ENCODE assay signal across 20 mouse cellular contexts in genomic region chr8:122898018-122898417, GRCm38 (mm10). TPM values are rescaled to one million over a fixed set of nuclear protein-coding genes. Genes with fewer than 3 reads are reported as not detected.
DNase-seq lines count a peak whose midpoint lies in the region; ATAC-seq and TF ChIP-seq lines count a peak whose summit lies in the region.
"Had no signal": no experiment of that assay in that cellular context is flagged by ENCODE, and none has a peak within 500 bp of the region (broad histone marks: within the 10 kb centered on the region; RNA-seq: fewer than 3 reads in every experiment).

No protein-coding gene starts in this region.

- H3K27ac ChIP-seq in layer of hippocampus, adult 2 months = peak overlapping the region; percentile 44; the same call in 1 of the 2 replicates
- H3K27ac ChIP-seq: embryonic facial prominence, embryonic 12.5 days; heart, adult 2 months; heart, embryonic 15.5 days; hindbrain, embryonic 13.5 days had no signal

- ATAC-seq in megakaryocyte, adult 5-6 weeks (ENCODE audit: poor library complexity, severe bottlenecking) = no peak; the same call in 1 of the 2 replicates
- ATAC-seq in granulocyte monocyte progenitor cell, adult 5-6 weeks (replicated peaks; ENCODE audit: poor library complexity, severe bottlenecking) = peak; percentile 7; the same call in 1 of the 2 replicates
- ATAC-seq: activated CD4-positive, CD25-positive, alpha-beta regulatory T cell, adult 4 months; forebrain, embryonic 16.5 days; Patski had no signal

- TF ChIP-seq CTCF in layer of hippocampus, adult 2 months (conservative IDR thresholded peaks at IDR 0.05) = no peak

- H3K27me3 ChIP-seq in megakaryocyte, embryonic 14.5 days (replicated peaks) = no peaks in the 10 kb centered on the region
- H3K27me3 ChIP-seq: CH12.LX; embryonic facial prominence, embryonic 12.5 days; heart, embryonic 15.5 days; hindbrain, embryonic 13.5 days; Patski had no signal

- DNase-seq in layer of hippocampus, adult 2 months (ENCODE audit: low spot score in 2 of 2) = no peak
- no peak for DNase-seq in layer of hippocampus, adult 8-10 months (ENCODE audit: low spot score in 2 of 2)
- DNase-seq in urinary bladder, postnatal 4 days (ENCODE audit: low spot score in 2 of 2) = no peak
- DNase-seq: cerebellum, adult 11 months; cerebellum, adult 8-10 months; cerebellum, postnatal 14 days; gastrocnemius, postnatal 10 days; heart, adult 2 months; heart, postnatal 14 days had no signal

- peaks cover 97% of the 10 kb centered on the region for H3K36me3 ChIP-seq in megakaryocyte, embryonic 14.5 days (replicated peaks; ENCODE audit: low read length)

- peaks cover 57% of the 10 kb centered on the region for H3K4me1 ChIP-seq in megakaryocyte, embryonic 14.5 days
- H3K4me1 ChIP-seq: embryonic facial prominence, embryonic 12.5 days; hindbrain, embryonic 13.5 days had no signal

- no peaks in the 10 kb centered on the region for H3K9me3 ChIP-seq in megakaryocyte, embryonic 14.5 days
- H3K9me3 ChIP-seq: embryonic facial prominence, embryonic 12.5 days; heart, embryonic 15.5 days; hindbrain, embryonic 13.5 days had no signal

- H3K4me3 ChIP-seq in layer of hippocampus, adult 2 months = no peak overlapping the region
- peak overlapping the region; percentile 11 for H3K4me3 ChIP-seq in megakaryocyte, embryonic 14.5 days (replicated peaks)
- H3K4me3 ChIP-seq: embryonic facial prominence, embryonic 12.5 days; heart, adult 2 months; heart, embryonic 15.5 days; hindbrain, embryonic 13.5 days had no signal

RNA-seq across cellular contexts. Expression of gene Cdh15, which starts 50.3 kb away (rescaled TPM):
- total RNA-seq in layer of hippocampus, adult 2 months (2021) = under 1 TPM; 0.93 to 1.00 TPM
- 1 to 10 TPM; 1.0 to 1.3 (median 1.2) TPM for total RNA-seq in layer of hippocampus, adult 8-10 months (2022)
- not detected in 2 replicates for polyA plus RNA-seq in megakaryocyte, embryonic 14.5 days (2012; ENCODE audit: insufficient read depth, low replicate concordance)
- not detected in 2 replicates for total RNA-seq in megakaryocyte, adult 5-6 weeks (2015)
- not detected in 2 replicates for total RNA-seq in megakaryocyte, adult 5-6 weeks (2017)
- total RNA-seq in granulocyte monocyte progenitor cell, adult 5-6 weeks (2014; fragmentation: Nextera tagmentation) = not detected in 2 replicates
- total RNA-seq in granulocyte monocyte progenitor cell, adult 5-6 weeks (2017) = not detected in 2 replicates
- total RNA-seq: CH12.LX; heart, adult 2 months; heart, postnatal 14 days; hematopoietic stem cell, adult 5-6 weeks had no signal
- polyA plus RNA-seq: heart, adult 2 months had no signal
